Mouse (Mus musculus): ENCODE measurements around the gene Cacna1c. TPM values are rescaled to one million over a fixed set of nuclear protein-coding genes. Genes with fewer than 3 reads are reported as not detected.
A peak's percentile ranks its signal among the peaks of the same experiment; 100 is the strongest.

Gene Cacna1c
- polyA plus RNA-seq, 1 experiment from 2014 or later, result 9.8 TPM

GRCm38 (mm10) chr6:119042803-119043202 lies 153.4 kb downstream of the Cacna1c start:
- WGBS, result 82% methylated on average over 3 of the region's 3 CpGs
- H3K4me3 ChIP-seq (ENCODE audit: low read depth, low read length), result no peak overlapping the region
- H3K9me3 ChIP-seq (ENCODE audit: control insufficient read depth, low read depth, low read length), result no peaks in the 10 kb centered on the region
- H3K36me3 ChIP-seq (ENCODE audit: control insufficient read depth, insufficient read depth, low read length), result no peaks in the 10 kb centered on the region
- ATAC-seq (ENCODE audit: insufficient number of reproducible peaks, insufficient read depth, low FRiP score, low read depth), result no peak
- H3K27me3 ChIP-seq (ENCODE audit: control insufficient read depth, insufficient read depth, low read length), result no peaks in the 10 kb centered on the region
- H3K4me1 ChIP-seq (ENCODE audit: control insufficient read depth, insufficient read depth, low read length), result no peaks in the 10 kb centered on the region
- no peak overlapping the region for H3K27ac ChIP-seq (ENCODE audit: low read length)
- no peak overlapping the region for H3K9ac ChIP-seq (replicated peaks; ENCODE audit: low read depth, low read length)
- no peak overlapping the region for H3K4me2 ChIP-seq (replicated peaks; ENCODE audit: low read depth, low read length)

GRCm38 (mm10) chr6:119040961-119041360 lies 155.3 kb downstream of the Cacna1c start:
- no peak overlapping the region for H3K9ac ChIP-seq (replicated peaks; ENCODE audit: low read depth, low read length)
- H3K4me1 ChIP-seq (ENCODE audit: control insufficient read depth, insufficient read depth, low read length), result 0 out of 2 replicates have a peak, but pooled peaks cover 4% of the 10 kb centered on the region
- no peak for ATAC-seq (ENCODE audit: insufficient number of reproducible peaks, insufficient read depth, low FRiP score, low read depth)
- no peak overlapping the region for H3K27ac ChIP-seq (ENCODE audit: low read length)
- no peaks in the 10 kb centered on the region for H3K9me3 ChIP-seq (ENCODE audit: control insufficient read depth, low read depth, low read length)
- H3K36me3 ChIP-seq (ENCODE audit: control insufficient read depth, insufficient read depth, low read length), result no peaks in the 10 kb centered on the region
- no peak overlapping the region for H3K4me2 ChIP-seq (replicated peaks; ENCODE audit: low read depth, low read length)
- WGBS, result 74% methylated on average over 7 of the region's 7 CpGs
- H3K4me3 ChIP-seq (ENCODE audit: low read depth, low read length), result no peak overlapping the region
- H3K27me3 ChIP-seq (ENCODE audit: control insufficient read depth, insufficient read depth, low read length), result no peaks in the 10 kb centered on the region

GRCm38 (mm10) chr6:119039815-119040214 lies 156.4 kb downstream of the Cacna1c start:
- Histone ChIP-seq H3K9ac (replicated peaks; ENCODE audit: low read depth, low read length) (no peak overlapping the region), H3K4me1 (ENCODE audit: control insufficient read depth, insufficient read depth, low read length) (0 out of 2 replicates have a peak, but pooled peaks cover 4% of the 10 kb centered on the region), H3K9me3 (ENCODE audit: control insufficient read depth, low read depth, low read length) (no peaks in the 10 kb centered on the region), H3K36me3 (ENCODE audit: control insufficient read depth, insufficient read depth, low read length) (no peaks in the 10 kb centered on the region), H3K27me3 (ENCODE audit: control insufficient read depth, insufficient read depth, low read length) (no peaks in the 10 kb centered on the region), H3K27ac (ENCODE audit: low read length) (no peak overlapping the region), H3K4me2 (replicated peaks; ENCODE audit: low read depth, low read length) (no peak overlapping the region), H3K4me3 (ENCODE audit: low read depth, low read length) (no peak overlapping the region)
- 89% methylated on average over 7 of the region's 7 CpGs for WGBS
- no peak for ATAC-seq (ENCODE audit: insufficient number of reproducible peaks, insufficient read depth, low FRiP score, low read depth)

GRCm38 (mm10) chr6:119039293-119039692 lies 156.9 kb downstream of the Cacna1c start:
- no peaks in the 10 kb centered on the region for H3K9me3 ChIP-seq (ENCODE audit: control insufficient read depth, low read depth, low read length)
- no peak overlapping the region for H3K4me2 ChIP-seq (replicated peaks; ENCODE audit: low read depth, low read length)
- no peak for ATAC-seq (ENCODE audit: insufficient number of reproducible peaks, insufficient read depth, low FRiP score, low read depth)
- no peaks in the 10 kb centered on the region for H3K36me3 ChIP-seq (ENCODE audit: control insufficient read depth, insufficient read depth, low read length)
- no peak overlapping the region for H3K4me3 ChIP-seq (ENCODE audit: low read depth, low read length)
- no peaks in the 10 kb centered on the region for H3K27me3 ChIP-seq (ENCODE audit: control insufficient read depth, insufficient read depth, low read length)
- H3K4me1 ChIP-seq (ENCODE audit: control insufficient read depth, insufficient read depth, low read length), result 0 out of 2 replicates have a peak, but pooled peaks cover 4% of the 10 kb centered on the region
- H3K27ac ChIP-seq (ENCODE audit: low read length), result no peak overlapping the region
- no peak overlapping the region for H3K9ac ChIP-seq (replicated peaks; ENCODE audit: low read depth, low read length)
- 84% methylated on average over 5 of the region's 5 CpGs for WGBS

- Histone ChIP-seq H3K9me3 (ENCODE audit: control insufficient read depth, low read depth, low read length) (no peaks in the 10 kb centered on the region), H3K4me1 (ENCODE audit: control insufficient read depth, insufficient read depth, low read length) (0 out of 2 replicates have a peak, but pooled peaks cover 4% of the 10 kb centered on the region), H3K9ac (replicated peaks; ENCODE audit: low read depth, low read length) (no peak overlapping the region), H3K36me3 (ENCODE audit: control insufficient read depth, insufficient read depth, low read length) (no peaks in the 10 kb centered on the region), H3K27ac (ENCODE audit: low read length) (peak overlapping the region; percentile 28; the same call in 1 of the 2 replicates), H3K27me3 (ENCODE audit: control insufficient read depth, insufficient read depth, low read length) (no peaks in the 10 kb centered on the region), H3K4me3 (ENCODE audit: low read depth, low read length) (no peak overlapping the region), H3K4me2 (replicated peaks; ENCODE audit: low read depth, low read length) (no peak overlapping the region)
- 56% methylated on average over 6 of the region's 6 CpGs for WGBS
- ATAC-seq (ENCODE audit: insufficient number of reproducible peaks, insufficient read depth, low FRiP score, low read depth), result no peak
These were observed 158.4 kb downstream of the Cacna1c start for GRCm38 (mm10) chr6:119037815-119038214.

- Histone ChIP-seq H3K9ac (replicated peaks; ENCODE audit: low read depth, low read length) (no peak overlapping the region), H3K9me3 (ENCODE audit: control insufficient read depth, low read depth, low read length) (no peaks in the 10 kb centered on the region)
These were observed 159.2 kb downstream of the Cacna1c start for GRCm38 (mm10) chr6:119037047-119037446.

GRCm38 (mm10) chr6:119035361-119035760 lies 160.9 kb downstream of the Cacna1c start:
- 87% methylated on average over 6 of the region's 6 CpGs for WGBS
- no peak overlapping the region for H3K9ac ChIP-seq (replicated peaks; ENCODE audit: low read depth, low read length)
- H3K36me3 ChIP-seq (ENCODE audit: control insufficient read depth, insufficient read depth, low read length), result no peaks in the 10 kb centered on the region
- no peak overlapping the region for H3K27ac ChIP-seq (ENCODE audit: low read length)
- no peak for ATAC-seq (ENCODE audit: insufficient number of reproducible peaks, insufficient read depth, low FRiP score, low read depth)
- H3K4me1 ChIP-seq (ENCODE audit: control insufficient read depth, insufficient read depth, low read length), result 0 out of 2 replicates have a peak, but pooled peaks cover 4% of the 10 kb centered on the region
- H3K9me3 ChIP-seq (ENCODE audit: control insufficient read depth, low read depth, low read length), result no peaks in the 10 kb centered on the region
- H3K4me3 ChIP-seq (ENCODE audit: low read depth, low read length), result no peak overlapping the region
- H3K27me3 ChIP-seq (ENCODE audit: control insufficient read depth, insufficient read depth, low read length), result no peaks in the 10 kb centered on the region
- H3K4me2 ChIP-seq (replicated peaks; ENCODE audit: low read depth, low read length), result no peak overlapping the region

More at GRCm38 (mm10) chr6:119037047-119037446, 159.2 kb downstream of the Cacna1c start:
- Histone ChIP-seq H3K27me3 (ENCODE audit: control insufficient read depth, insufficient read depth, low read length) (no peaks in the 10 kb centered on the region), H3K4me3 (ENCODE audit: low read depth, low read length) (no peak overlapping the region), H3K27ac (ENCODE audit: low read length) (no peak overlapping the region), H3K4me1 (ENCODE audit: control insufficient read depth, insufficient read depth, low read length) (0 out of 2 replicates have a peak, but pooled peaks cover 4% of the 10 kb centered on the region), H3K36me3 (ENCODE audit: control insufficient read depth, insufficient read depth, low read length) (no peaks in the 10 kb centered on the region), H3K4me2 (replicated peaks; ENCODE audit: low read depth, low read length) (no peak overlapping the region)
- ATAC-seq (ENCODE audit: insufficient number of reproducible peaks, insufficient read depth, low FRiP score, low read depth), result peak; percentile 37; the same call in 1 of the 2 replicates
- 65% methylated on average over 2 of the region's 2 CpGs for WGBS

- H3K4me2 ChIP-seq (replicated peaks; ENCODE audit: low read depth, low read length), result no peak overlapping the region
- 0 out of 2 replicates have a peak, but pooled peaks cover 4% of the 10 kb centered on the region for H3K4me1 ChIP-seq (ENCODE audit: control insufficient read depth, insufficient read depth, low read length)
- WGBS, result 91% methylated on average over 2 of the region's 2 CpGs
- ATAC-seq (ENCODE audit: insufficient number of reproducible peaks, insufficient read depth, low FRiP score, low read depth), result no peak
- no peaks in the 10 kb centered on the region for H3K27me3 ChIP-seq (ENCODE audit: control insufficient read depth, insufficient read depth, low read length)
- H3K36me3 ChIP-seq (ENCODE audit: control insufficient read depth, insufficient read depth, low read length), result no peaks in the 10 kb centered on the region
- H3K4me3 ChIP-seq (ENCODE audit: low read depth, low read length), result no peak overlapping the region
- H3K9me3 ChIP-seq (ENCODE audit: control insufficient read depth, low read depth, low read length), result no peaks in the 10 kb centered on the region
- H3K27ac ChIP-seq (ENCODE audit: low read length), result no peak overlapping the region
- H3K9ac ChIP-seq (replicated peaks; ENCODE audit: low read depth, low read length), result no peak overlapping the region
These were observed 161.3 kb downstream of the Cacna1c start for GRCm38 (mm10) chr6:119034947-119035346.

GRCm38 (mm10) chr6:119027880-119028279 lies 168.3 kb downstream of the Cacna1c start:
- Histone ChIP-seq H3K36me3 (ENCODE audit: control insufficient read depth, insufficient read depth, low read length) (no peaks in the 10 kb centered on the region), H3K9ac (replicated peaks; ENCODE audit: low read depth, low read length) (no peak overlapping the region), H3K27ac (ENCODE audit: low read length) (no peak overlapping the region), H3K4me2 (replicated peaks; ENCODE audit: low read depth, low read length) (no peak overlapping the region), H3K9me3 (ENCODE audit: control insufficient read depth, low read depth, low read length) (no peaks in the 10 kb centered on the region), H3K27me3 (ENCODE audit: control insufficient read depth, insufficient read depth, low read length) (no peaks in the 10 kb centered on the region), H3K4me1 (ENCODE audit: control insufficient read depth, insufficient read depth, low read length) (no peaks in the 10 kb centered on the region), H3K4me3 (ENCODE audit: low read depth, low read length) (no peak overlapping the region)
- WGBS, result 79% methylated on average over 6 of the region's 6 CpGs
- ATAC-seq (ENCODE audit: insufficient number of reproducible peaks, insufficient read depth, low FRiP score, low read depth), result no peak

Measured in stomach, embryonic 14.5 days (tissue).